Mouse (Mus musculus) heart, embryonic 14.5 days (tissue): ENCODE measurements around the gene Slc7a10. TPM values are rescaled to one million over a fixed set of nuclear protein-coding genes. Genes with fewer than 3 reads are reported as not detected.

Experiments used
- ATAC-seq: fragments of 200-750 bp; cut with Nextera tagmentation; 2 replicates; pipeline ENCODE4 v1.8.0; 2017; ENCODE audit warnings: low read depth, moderate TSS enrichment; ENCODE audit not compliant: insufficient number of reproducible peaks, insufficient read depth, low FRiP score
- H3K27ac ChIP-seq, 2 experiments: fragments of 200-500 bp in 1 of 2; fragments of 300-500 bp in 1 of 2; sonication (generic) in 1 of 2; replicated peaks in 1 of 2; 2 replicates each; pipeline ENCODE4 v1.5.1; 2012 to 2014; ENCODE audit warnings: low read depth in 2 of 2, low read length in 2 of 2, control low read depth in 1 of 2, mild to moderate bottlenecking in 1 of 2, mixed read lengths in 1 of 2; ENCODE audit not compliant: control insufficient read depth in 1 of 2, insufficient read depth in 1 of 2
- H3K27me3 ChIP-seq: fragments of 300-500 bp; sonication (generic); 2 replicates; pipeline ENCODE4 v1.6.1; 2014; ENCODE audit warnings: mild to moderate bottlenecking, low read length, control low read depth; ENCODE audit not compliant: control insufficient read depth, insufficient read depth
- H3K36me3 ChIP-seq: fragments of 300-500 bp; sonication (generic); 2 replicates; pipeline ENCODE4 v1.6.1; 2014; ENCODE audit warnings: mild to moderate bottlenecking, control low read depth, low read length, mixed read lengths; ENCODE audit not compliant: control insufficient read depth, insufficient read depth
- H3K4me1 ChIP-seq, 2 experiments: fragments of 200-500 bp in 1 of 2; fragments of 300-500 bp in 1 of 2; sonication (generic) in 1 of 2; 2 replicates each; pipeline ENCODE4 v1.6.1; 2012 to 2014; ENCODE audit warnings: low read length in 2 of 2, control low read depth in 1 of 2, mixed read lengths in 1 of 2; ENCODE audit not compliant: control insufficient read depth in 2 of 2, insufficient read depth in 2 of 2
- H3K4me2 ChIP-seq: fragments of 300-500 bp; sonication (generic); 2 replicates; pipeline ENCODE4 v1.6.1; 2014; ENCODE audit warnings: mild to moderate bottlenecking, low read length
- H3K4me3 ChIP-seq, 2 experiments: fragments of 200-500 bp in 1 of 2; fragments of 300-500 bp in 1 of 2; sonication (generic) in 1 of 2; 2 replicates each; pipeline ENCODE4 v1.5.1; 2012 to 2014; ENCODE audit warnings: low read length in 2 of 2, mild to moderate bottlenecking in 2 of 2, control low read depth in 1 of 2, low read depth in 1 of 2, moderate library complexity in 1 of 2; ENCODE audit not compliant: control insufficient read depth in 1 of 2, insufficient read depth in 1 of 2
- H3K9ac ChIP-seq: fragments of 300-500 bp; sonication (generic); 2 replicates; pipeline ENCODE4 v1.6.1; 2014; ENCODE audit warnings: mild to moderate bottlenecking, low read length
- H3K9me3 ChIP-seq: fragments of 300-500 bp; sonication (generic); 2 replicates; pipeline ENCODE4 v1.6.1; 2016; ENCODE audit warnings: low read length, control low read depth; ENCODE audit not compliant: control insufficient read depth
- WGBS: fragments of 180-500 bp; shearing (Covaris S2); extraction: QIAGEN DNeasy Blood & Tissue Kit; methylation state at CpG from one replicate; pipeline ENCODE4 v1.1.7; 2014; 5-methylcytosine and 5-hydroxymethylcytosine counted together
- polyA plus RNA-seq: library from polyadenylated mRNA; unstranded; fragments of >200 nt; fragmentation: Nextera tagmentation; extraction: Ambion mirVana; gene quantifications from 2 replicates; pipeline ENCODE4 v1.2.1, GENCODE M21; 2014

Slc7a10 gene
- polyA plus RNA-seq, 1 experiment from 2014 or later: 1.8 TPM

DNA sequence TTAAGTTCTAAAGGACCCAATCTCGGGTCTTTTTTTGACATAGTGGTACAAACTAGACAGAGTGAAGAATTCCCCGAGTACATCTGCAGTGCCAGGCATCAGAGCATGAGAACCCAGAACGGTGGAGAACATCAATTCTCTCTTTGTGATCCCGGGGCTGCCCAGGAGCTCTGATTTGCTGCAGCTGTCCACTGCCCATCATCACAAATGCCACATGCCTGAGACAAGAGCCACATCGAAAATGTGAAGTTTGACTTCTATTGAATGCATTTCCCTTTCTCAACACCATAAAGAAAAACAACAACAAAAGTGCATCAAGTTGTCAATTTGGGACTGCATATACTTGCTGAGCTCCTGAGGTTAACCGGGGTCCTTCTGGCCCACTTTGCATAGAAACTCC is 23.7 kb upstream of the Slc7a10 start:
- H3K4me3 ChIP-seq: no peak overlapping the region
- H3K4me1 ChIP-seq: no peaks in the 10 kb centered on the region
- no peaks in the 10 kb centered on the region for H3K36me3 ChIP-seq
- no peaks in the 10 kb centered on the region for H3K9me3 ChIP-seq
- H3K4me2 ChIP-seq: no peak overlapping the region
- no peak overlapping the region for H3K27ac ChIP-seq
- H3K27me3 ChIP-seq: no peaks in the 10 kb centered on the region
- no peak overlapping the region for H3K9ac ChIP-seq
- ATAC-seq: no peak
- 66% methylated on average over 6 of the region's 6 CpGs for WGBS

DNA sequence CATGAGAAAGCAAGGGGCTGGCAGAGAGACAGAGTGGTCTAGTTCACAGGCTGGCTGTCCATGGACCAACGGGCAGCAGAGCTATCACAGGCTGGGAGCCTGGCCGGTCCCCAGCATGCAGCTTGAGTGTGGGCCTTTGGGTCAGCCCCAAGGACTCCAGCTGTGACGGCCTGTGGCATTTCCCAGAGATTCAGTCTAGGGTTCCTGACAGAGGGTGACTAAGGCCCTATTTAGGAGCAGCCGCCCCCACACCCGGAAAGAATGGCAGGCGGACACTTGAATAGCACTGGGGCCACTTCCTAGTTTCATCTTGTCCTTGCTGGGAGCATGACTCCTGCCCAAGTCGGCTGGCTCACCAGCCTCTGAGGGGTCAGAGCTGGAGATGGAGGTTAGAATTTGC is 22.6 kb upstream of the Slc7a10 start:
- H3K4me1 ChIP-seq: no peaks in the 10 kb centered on the region
- H3K9ac ChIP-seq: no peak overlapping the region
- H3K36me3 ChIP-seq: no peaks in the 10 kb centered on the region
- no peaks in the 10 kb centered on the region for H3K9me3 ChIP-seq
- H3K4me2 ChIP-seq: no peak overlapping the region
- H3K4me3 ChIP-seq: no peak overlapping the region
- H3K27me3 ChIP-seq: 0 out of 2 replicates have a peak, but pooled peaks cover 4% of the 10 kb centered on the region
- ATAC-seq: no peak
- H3K27ac ChIP-seq: no peak overlapping the region
- 52% methylated on average over 7 of the region's 7 CpGs for WGBS

GRCm38 (mm10) chr7:35164131-35164530 is 22.1 kb upstream of the Slc7a10 start:
- Histone ChIP-seq H3K36me3 (no peaks in the 10 kb centered on the region), H3K4me1 (no peaks in the 10 kb centered on the region), H3K4me3 (no peak overlapping the region), H3K4me2 (no peak overlapping the region), H3K27ac (no peak overlapping the region), H3K27me3 (0 out of 2 replicates have a peak, but pooled peaks cover 4% of the 10 kb centered on the region), H3K9ac (no peak overlapping the region), H3K9me3 (no peaks in the 10 kb centered on the region)
- no peak for ATAC-seq
- 68% methylated on average over 6 of the region's 6 CpGs for WGBS

GRCm38 (mm10) chr7:35166988-35167387 is 19.2 kb upstream of the Slc7a10 start:
- Histone ChIP-seq H3K9ac (no peak overlapping the region), H3K27ac (no peak overlapping the region), H3K27me3 (peaks cover 18% of the 10 kb centered on the region; the same call in 1 of the 2 replicates), H3K4me1 (no peaks in the 10 kb centered on the region; a peak in 1 of 4 replicates), H3K4me3 (no peak overlapping the region), H3K9me3 (no peaks in the 10 kb centered on the region), H3K36me3 (no peaks in the 10 kb centered on the region), H3K4me2 (no peak overlapping the region)
- no peak for ATAC-seq
- WGBS: 75% methylated on average over 5 of the region's 5 CpGs

- H3K9me3 ChIP-seq: no peaks in the 10 kb centered on the region
- H3K4me1 ChIP-seq: peaks cover 0 to 4% of the 10 kb centered on the region in 2 experiments; a peak in 2 of 4 replicates
- no peak overlapping the region for H3K4me2 ChIP-seq
- H3K27me3 ChIP-seq: peaks cover 26% of the 10 kb centered on the region
- no peak for ATAC-seq
- H3K27ac ChIP-seq: no peak overlapping the region
- H3K36me3 ChIP-seq: no peaks in the 10 kb centered on the region
- H3K9ac ChIP-seq: no peak overlapping the region
- no peak overlapping the region for H3K4me3 ChIP-seq
- WGBS: 73% methylated on average over 2 of the region's 2 CpGs
Measured at GRCm38 (mm10) chr7:35167925-35168324, 18.3 kb upstream of the Slc7a10 start.

DNA sequence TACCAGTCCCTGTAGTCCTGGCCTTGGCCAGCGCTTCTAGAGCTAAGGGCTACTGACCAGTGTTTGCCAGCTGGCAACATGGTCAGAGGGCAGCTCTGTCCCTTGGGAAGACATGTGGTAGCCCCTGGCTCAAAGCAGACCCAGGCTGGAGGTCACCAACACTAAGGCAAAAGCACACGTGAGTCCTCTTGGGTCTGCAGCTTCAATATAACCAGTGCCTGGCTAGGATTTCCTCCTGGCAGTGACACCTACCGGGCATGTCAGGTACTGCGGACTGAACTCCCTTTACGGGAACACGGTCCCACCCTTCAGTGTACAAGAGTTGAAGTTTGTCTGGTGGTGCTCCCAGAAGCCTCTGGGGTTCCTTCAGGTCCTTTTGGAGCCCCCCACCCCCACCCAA is 16.8 kb upstream of the Slc7a10 start:
- Histone ChIP-seq H3K27me3 (peaks cover 37% of the 10 kb centered on the region), H3K4me1 (peaks cover 0 to 4% of the 10 kb centered on the region in 2 experiments; a peak in 2 of 4 replicates), H3K36me3 (no peaks in the 10 kb centered on the region), H3K4me3 (no peak overlapping the region), H3K27ac (no peak overlapping the region), H3K9ac (no peak overlapping the region), H3K9me3 (no peaks in the 10 kb centered on the region), H3K4me2 (no peak overlapping the region)
- no peak for ATAC-seq
- 16% methylated on average over 6 of the region's 6 CpGs for WGBS

DNA sequence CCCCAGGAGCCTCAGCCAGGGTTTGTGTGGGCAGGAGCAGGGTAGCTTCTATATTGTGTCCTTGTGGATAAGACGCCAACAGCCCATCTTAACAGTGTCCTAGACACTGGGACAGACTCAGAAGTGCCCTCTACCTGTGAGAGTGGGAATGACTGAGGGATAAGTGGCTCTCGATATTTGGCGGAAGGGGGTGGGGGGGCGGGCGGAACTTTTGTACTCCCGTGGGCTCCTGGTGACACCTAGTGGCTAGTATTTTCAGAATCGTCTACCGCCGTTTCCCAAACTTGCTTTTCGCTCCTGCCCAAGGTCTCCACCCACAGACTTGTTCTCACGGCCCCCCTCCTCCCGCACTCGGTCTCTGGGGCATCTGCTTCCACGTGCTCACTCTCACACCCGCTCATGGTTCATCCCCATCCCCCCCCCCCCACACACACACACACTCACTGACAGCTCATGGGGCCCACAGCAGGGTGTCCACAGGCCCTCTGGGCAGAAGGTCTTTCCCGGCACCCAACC is 14.3 kb upstream of the Slc7a10 start:
- 5% methylated on average over 16 of the region's 16 CpGs for WGBS
- no peak overlapping the region for H3K9ac ChIP-seq
- H3K36me3 ChIP-seq: no peaks in the 10 kb centered on the region
- H3K4me2 ChIP-seq: peak overlapping the region; percentile 50
- no peak overlapping the region; a peak in 1 of 4 replicates for H3K4me3 ChIP-seq
- ATAC-seq: peak; percentile 41; the same call in 1 of the 2 replicates
- peaks cover 42% of the 10 kb centered on the region for H3K27me3 ChIP-seq
- peaks cover 0 to 4% of the 10 kb centered on the region in 2 experiments; a peak in 2 of 4 replicates for H3K4me1 ChIP-seq
- no peak overlapping the region for H3K27ac ChIP-seq
- no peaks in the 10 kb centered on the region for H3K9me3 ChIP-seq

- H3K27ac ChIP-seq: no peak overlapping the region
- ATAC-seq: no peak
- no peak overlapping the region for H3K4me2 ChIP-seq
- no peaks in the 10 kb centered on the region for H3K9me3 ChIP-seq
- H3K9ac ChIP-seq: no peak overlapping the region
- no peaks in the 10 kb centered on the region for H3K36me3 ChIP-seq
- 59% methylated on average over 4 of the region's 4 CpGs for WGBS
- H3K27me3 ChIP-seq: peaks cover 42% of the 10 kb centered on the region
- H3K4me3 ChIP-seq: no peak overlapping the region
- peaks cover 0 to 4% of the 10 kb centered on the region in 2 experiments; a peak in 2 of 4 replicates for H3K4me1 ChIP-seq
Measured at GRCm38 (mm10) chr7:35172519-35172918, 13.7 kb upstream of the Slc7a10 start.
